Mouse (Mus musculus) midbrain, embryonic 15.5 days (tissue): ENCODE results near the gene Erlin1. TPM values are rescaled to one million over a fixed set of nuclear protein-coding genes. Genes with fewer than 3 reads are reported as not detected.

ENCODE experiments used
- ATAC-seq: fragments of 200-750 bp; cut with Nextera tagmentation; replicated peaks from 2 replicates; pipeline ENCODE4 v1.8.0; 2017; ENCODE audit warnings: moderate TSS enrichment
- H3K27ac ChIP-seq: fragments of 300-500 bp; sonication (generic); 2 replicates; pipeline ENCODE4 v1.5.1; 2015; ENCODE audit warnings: mild to moderate bottlenecking, inconsistent platforms
- H3K27me3 ChIP-seq: fragments of 300-500 bp; sonication (generic); replicated peaks from 2 replicates; pipeline ENCODE4 v1.6.1; 2015; ENCODE audit warnings: inconsistent platforms
- H3K36me3 ChIP-seq: fragments of 300-500 bp; sonication (generic); replicated peaks from 2 replicates; pipeline ENCODE4 v1.6.1; 2015; ENCODE audit warnings: inconsistent platforms
- H3K4me1 ChIP-seq: fragments of 300-500 bp; sonication (generic); 2 replicates; pipeline ENCODE4 v1.6.1; 2015; ENCODE audit warnings: inconsistent platforms
- H3K4me2 ChIP-seq: fragments of 300-500 bp; sonication (generic); 2 replicates; pipeline ENCODE4 v1.6.1; 2015; ENCODE audit warnings: inconsistent platforms, mild to moderate bottlenecking, moderate library complexity
- H3K4me3 ChIP-seq: fragments of 300-500 bp; sonication (generic); 2 replicates; pipeline ENCODE4 v1.5.1; 2015; ENCODE audit warnings: mild to moderate bottlenecking, inconsistent platforms
- H3K9ac ChIP-seq: fragments of 300-500 bp; sonication (generic); 2 replicates; pipeline ENCODE4 v1.6.1; 2015; ENCODE audit warnings: mild to moderate bottlenecking, inconsistent platforms
- H3K9me3 ChIP-seq: fragments of 300-500 bp; sonication (generic); 2 replicates; pipeline ENCODE4 v1.6.1; 2016; ENCODE audit warnings: inconsistent platforms
- WGBS: fragments of 180-500 bp; shearing (Covaris S2); methylation state at CpG from one replicate; pipeline ENCODE4 v1.1.7; 2015; ENCODE audit warnings: mixed read lengths; 5-methylcytosine and 5-hydroxymethylcytosine counted together
- polyA plus RNA-seq: library from polyadenylated mRNA; unstranded; fragments of >200 nt; fragmentation: Nextera tagmentation; extraction: Ambion mirVana; gene quantifications from 2 replicates; pipeline ENCODE4 v1.2.1, GENCODE M21; 2015

The Erlin1 gene
- polyA plus RNA-seq, 1 experiment from 2014 or later = 23.3 TPM

DNA sequence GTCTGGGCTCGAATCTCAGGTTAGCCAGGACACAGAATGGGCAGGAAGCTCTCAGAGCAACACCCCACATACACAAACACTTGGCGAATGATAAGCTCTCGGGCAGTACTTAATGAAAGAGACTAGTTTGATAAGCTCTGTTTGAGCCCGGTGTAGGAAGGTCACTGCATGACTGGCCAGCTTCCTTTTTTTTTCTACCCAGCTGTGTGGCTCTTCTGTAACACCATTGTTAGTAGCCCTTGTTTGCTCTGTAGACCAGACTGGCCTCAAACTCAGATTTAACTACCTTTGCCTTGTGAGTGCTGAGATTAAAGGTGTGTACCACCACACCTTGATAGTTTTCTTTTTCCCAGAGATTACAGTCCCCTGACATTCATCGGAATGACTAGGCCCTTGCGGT, 55.7 kb downstream of the Erlin1 start:
- H3K4me1 ChIP-seq = no peaks in the 10 kb centered on the region
- no peak overlapping the region for H3K27ac ChIP-seq
- H3K4me2 ChIP-seq = no peak overlapping the region
- no peak for ATAC-seq
- no peak overlapping the region for H3K4me3 ChIP-seq
- H3K27me3 ChIP-seq = no peaks in the 10 kb centered on the region
- no peaks in the 10 kb centered on the region for H3K9me3 ChIP-seq
- H3K36me3 ChIP-seq = no peaks in the 10 kb centered on the region
- WGBS = 85% methylated on average over 6 of the region's 6 CpGs
- no peak overlapping the region for H3K9ac ChIP-seq

DNA sequence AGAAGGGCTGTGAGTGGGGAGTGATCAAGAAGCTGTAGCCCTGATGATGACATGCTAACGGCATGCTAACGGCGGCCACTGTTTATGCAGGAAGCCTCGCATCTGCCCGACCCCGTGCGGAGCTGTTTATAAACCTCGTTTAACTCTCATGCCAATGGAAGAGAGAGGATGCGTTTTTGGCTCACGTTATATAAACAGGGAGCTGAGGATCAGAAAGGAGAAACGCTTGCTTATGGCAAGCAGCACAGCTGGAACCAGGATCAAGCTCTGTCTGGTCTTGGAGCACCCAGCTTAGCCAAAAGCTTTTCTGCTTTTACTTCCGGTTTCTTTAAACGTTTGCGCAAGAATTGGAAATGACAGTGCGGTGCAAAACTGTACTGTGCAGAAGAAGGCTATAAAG, 60.8 kb downstream of the Erlin1 start:
- WGBS = 78% methylated on average over 15 of the region's 15 CpGs
- Histone ChIP-seq H3K27me3 (no peaks in the 10 kb centered on the region), H3K27ac (no peak overlapping the region), H3K4me1 (no peaks in the 10 kb centered on the region), H3K4me3 (no peak overlapping the region), H3K36me3 (no peaks in the 10 kb centered on the region), H3K9ac (no peak overlapping the region), H3K9me3 (no peaks in the 10 kb centered on the region), H3K4me2 (no peak overlapping the region)
- no peak for ATAC-seq

DNA sequence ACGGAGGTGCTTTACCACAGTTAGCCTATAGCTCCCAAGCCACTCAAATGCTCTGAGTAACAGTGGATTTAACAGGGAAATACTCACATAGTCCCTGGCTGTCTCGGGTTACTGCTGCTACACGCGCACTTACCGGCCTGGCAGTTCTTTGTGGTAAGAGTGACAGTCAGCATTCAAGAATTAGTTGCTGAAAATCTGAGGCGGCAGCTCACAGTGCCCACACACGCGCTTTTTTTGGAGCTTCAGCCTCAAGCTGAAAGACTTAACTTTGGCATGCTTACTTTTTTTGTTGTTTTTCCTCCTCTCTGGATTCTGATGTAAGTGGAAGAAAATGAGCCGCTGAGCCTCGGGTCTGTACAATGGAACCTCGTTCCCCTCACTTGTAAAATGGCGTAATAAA, 62.4 kb downstream of the Erlin1 start:
- Histone ChIP-seq H3K9me3 (no peaks in the 10 kb centered on the region), H3K4me2 (no peak overlapping the region), H3K27me3 (no peaks in the 10 kb centered on the region), H3K36me3 (no peaks in the 10 kb centered on the region), H3K4me1 (no peaks in the 10 kb centered on the region), H3K4me3 (no peak overlapping the region), H3K9ac (no peak overlapping the region), H3K27ac (no peak overlapping the region)
- no peak for ATAC-seq
- WGBS = 46% methylated on average over 12 of the region's 12 CpGs

DNA sequence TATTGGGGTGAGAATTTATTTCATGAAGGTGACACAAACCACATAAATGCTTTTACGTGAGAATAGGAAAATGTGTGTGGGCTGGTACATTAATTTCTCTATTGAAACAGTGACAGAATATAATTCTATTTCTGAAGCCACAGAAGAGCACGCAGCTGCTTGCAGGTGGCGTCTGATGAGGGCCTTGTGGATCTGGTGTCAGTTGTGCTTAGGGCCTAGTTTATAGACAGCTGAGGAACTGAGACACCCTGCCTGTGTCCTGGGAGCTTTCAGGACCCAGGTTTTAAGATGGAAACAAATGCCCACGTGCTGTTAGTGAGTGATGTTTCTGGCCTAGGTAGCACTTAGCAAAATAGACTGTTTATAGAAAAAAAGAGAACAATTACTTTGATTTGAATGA, 64.6 kb downstream of the Erlin1 start:
- no peaks in the 10 kb centered on the region for H3K9me3 ChIP-seq
- ATAC-seq = no peak
- no peak overlapping the region for H3K4me2 ChIP-seq
- H3K9ac ChIP-seq = no peak overlapping the region
- no peak overlapping the region for H3K4me3 ChIP-seq
- no peaks in the 10 kb centered on the region for H3K4me1 ChIP-seq
- H3K27ac ChIP-seq = no peak overlapping the region
- no peaks in the 10 kb centered on the region for H3K36me3 ChIP-seq
- 78% methylated on average over 4 of the region's 4 CpGs for WGBS
- H3K27me3 ChIP-seq = no peaks in the 10 kb centered on the region

DNA sequence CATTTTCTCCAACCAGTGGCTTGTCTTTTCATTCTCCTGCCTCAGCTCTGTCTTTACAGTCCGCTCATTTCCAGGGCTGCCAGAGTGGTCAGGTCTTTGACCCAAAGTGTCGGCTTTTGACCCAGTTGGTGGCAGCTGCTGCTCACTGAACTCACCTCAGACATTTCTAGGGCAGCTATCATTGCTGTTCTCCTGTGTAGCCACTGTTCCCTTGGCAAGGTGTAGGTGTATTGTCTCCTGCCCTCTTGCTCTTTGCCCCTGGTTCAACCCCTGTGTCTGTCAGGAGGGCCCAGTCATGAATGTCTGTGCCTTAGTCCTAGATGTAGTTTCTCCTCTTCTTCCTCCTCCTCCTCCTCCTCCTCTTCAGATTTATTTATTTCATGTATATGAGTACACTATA, 65.3 kb downstream of the Erlin1 start:
- no peaks in the 10 kb centered on the region for H3K4me1 ChIP-seq
- no peak for ATAC-seq
- H3K27me3 ChIP-seq = no peaks in the 10 kb centered on the region
- no peak overlapping the region for H3K4me2 ChIP-seq
- no peaks in the 10 kb centered on the region for H3K9me3 ChIP-seq
- no peak overlapping the region for H3K9ac ChIP-seq
- H3K4me3 ChIP-seq = no peak overlapping the region
- no peak overlapping the region for H3K27ac ChIP-seq
- 87% methylated on average over 2 of the region's 2 CpGs for WGBS
- H3K36me3 ChIP-seq = no peaks in the 10 kb centered on the region

DNA sequence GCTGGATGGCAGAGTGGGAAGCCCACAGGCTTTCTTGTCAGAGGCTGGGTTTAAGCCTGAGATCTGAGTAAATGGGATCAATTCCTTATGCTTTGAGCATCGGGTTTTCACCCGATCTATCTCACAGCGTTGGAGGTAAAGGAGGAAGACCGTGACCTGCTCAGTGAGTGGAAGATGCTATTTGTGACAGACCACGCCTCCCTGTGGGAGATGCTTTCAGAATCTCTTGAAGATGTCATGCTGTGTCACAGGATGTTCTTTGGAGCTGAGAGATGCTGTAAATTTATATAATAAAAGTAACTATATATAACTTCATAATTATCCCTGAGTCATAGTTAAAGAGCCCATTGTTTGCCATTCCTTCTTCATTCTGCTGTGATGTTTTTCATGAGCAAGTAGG, 68.9 kb downstream of the Erlin1 start:
- Histone ChIP-seq H3K4me1 (no peaks in the 10 kb centered on the region), H3K27me3 (no peaks in the 10 kb centered on the region), H3K4me2 (no peak overlapping the region), H3K36me3 (no peaks in the 10 kb centered on the region), H3K27ac (no peak overlapping the region), H3K9ac (no peak overlapping the region), H3K9me3 (no peaks in the 10 kb centered on the region), H3K4me3 (no peak overlapping the region)
- 75% methylated on average over 5 of the region's 5 CpGs for WGBS
- no peak for ATAC-seq

DNA sequence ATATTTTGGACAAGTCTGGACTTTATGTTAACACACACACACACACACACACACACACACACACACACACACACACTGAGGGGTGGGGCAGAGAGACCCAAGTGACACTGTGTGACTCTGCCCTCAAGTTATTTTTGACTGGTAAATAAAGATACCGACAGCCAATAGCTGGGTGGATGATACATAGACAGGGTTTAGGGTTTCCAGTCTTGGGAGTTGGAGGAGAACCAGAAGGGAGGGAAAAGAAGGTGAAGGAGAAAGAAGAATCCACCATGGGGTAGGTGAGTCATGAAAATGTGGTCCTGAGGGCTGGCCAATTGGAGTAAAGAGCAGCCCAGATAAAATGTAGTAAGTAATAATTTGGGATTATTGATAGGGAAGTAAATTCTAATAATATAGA, 69.5 kb downstream of the Erlin1 start:
- no peak overlapping the region for H3K4me3 ChIP-seq
- no peaks in the 10 kb centered on the region for H3K36me3 ChIP-seq
- no peaks in the 10 kb centered on the region for H3K4me1 ChIP-seq
- H3K9ac ChIP-seq = no peak overlapping the region
- no peaks in the 10 kb centered on the region for H3K9me3 ChIP-seq
- WGBS = 89% methylated on average over 1 of the region's 1 CpGs
- H3K4me2 ChIP-seq = no peak overlapping the region
- no peak overlapping the region for H3K27ac ChIP-seq
- no peak for ATAC-seq
- H3K27me3 ChIP-seq = no peaks in the 10 kb centered on the region

DNA sequence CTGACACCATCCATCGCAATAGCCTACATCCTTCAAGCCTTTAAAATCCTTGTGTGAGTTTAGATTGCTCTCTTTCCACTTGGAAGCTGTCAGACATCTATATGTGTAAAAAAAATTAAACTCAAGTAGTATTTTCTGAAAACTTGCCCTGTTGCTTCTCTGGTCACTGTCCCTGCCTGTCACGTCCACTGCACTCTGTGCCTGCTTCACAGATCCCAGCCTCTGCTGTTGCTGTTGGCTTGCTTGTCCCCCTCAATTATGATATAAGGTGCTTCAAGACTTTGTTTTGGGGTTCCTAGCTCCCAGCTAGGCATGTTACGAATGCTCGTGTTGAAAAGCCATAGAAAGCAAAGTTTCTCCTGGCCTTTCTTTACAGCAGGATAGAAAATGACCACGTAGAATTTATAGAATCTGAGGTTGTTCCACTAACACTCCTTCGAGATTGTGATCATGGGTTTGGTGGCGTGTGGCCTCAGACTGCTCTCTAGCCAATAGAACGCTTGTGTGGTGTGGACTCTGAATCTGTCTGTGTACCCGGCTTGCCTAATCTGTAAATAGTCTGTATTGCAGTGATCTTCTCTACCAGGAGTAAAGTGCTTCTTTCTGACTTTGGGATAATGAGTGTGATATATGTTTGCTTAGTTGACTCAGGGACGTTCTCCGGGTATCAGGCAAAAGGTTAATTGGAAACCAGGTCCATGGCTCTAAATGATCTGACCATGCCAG, 70.6 kb downstream of the Erlin1 start:
- Histone ChIP-seq H3K36me3 (no peaks in the 10 kb centered on the region), H3K4me3 (no peak overlapping the region)
- WGBS = 87% methylated on average over 11 of the region's 11 CpGs

DNA sequence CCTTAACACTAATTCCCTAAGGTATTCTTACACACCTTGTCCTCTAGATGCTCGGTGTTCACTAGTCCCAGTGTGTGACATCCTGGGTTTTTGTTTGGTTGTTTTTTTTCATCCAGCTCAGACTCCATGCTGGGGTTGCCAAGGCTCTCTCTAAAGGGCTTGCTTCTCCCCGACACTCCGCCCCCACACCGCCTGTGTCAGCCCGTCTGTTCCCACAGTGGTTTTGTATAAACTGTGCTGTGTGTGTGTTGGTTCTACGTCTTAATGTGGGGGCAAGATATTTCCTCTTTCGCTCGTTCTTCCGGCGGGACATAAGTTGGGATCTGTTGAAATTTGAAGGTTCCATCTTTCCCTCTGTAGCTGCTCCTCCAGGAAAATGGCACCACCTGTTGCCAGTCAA, 71.5 kb downstream of the Erlin1 start:
- Histone ChIP-seq H3K27me3 (no peaks in the 10 kb centered on the region), H3K36me3 (no peaks in the 10 kb centered on the region), H3K4me3 (no peak overlapping the region), H3K27ac (no peak overlapping the region), H3K4me2 (no peak overlapping the region), H3K9me3 (no peaks in the 10 kb centered on the region), H3K4me1 (no peaks in the 10 kb centered on the region), H3K9ac (no peak overlapping the region)
- 85% methylated on average over 10 of the region's 10 CpGs for WGBS
- no peak for ATAC-seq

More for the DNA sequence above, 70.6 kb downstream of the Erlin1 start:
- H3K27me3 ChIP-seq = no peaks in the 10 kb centered on the region
- no peak overlapping the region for H3K27ac ChIP-seq
- H3K9ac ChIP-seq = no peak overlapping the region
- no peak overlapping the region for H3K4me2 ChIP-seq
- H3K4me1 ChIP-seq = no peaks in the 10 kb centered on the region
- no peak for ATAC-seq
- H3K9me3 ChIP-seq = no peaks in the 10 kb centered on the region

DNA sequence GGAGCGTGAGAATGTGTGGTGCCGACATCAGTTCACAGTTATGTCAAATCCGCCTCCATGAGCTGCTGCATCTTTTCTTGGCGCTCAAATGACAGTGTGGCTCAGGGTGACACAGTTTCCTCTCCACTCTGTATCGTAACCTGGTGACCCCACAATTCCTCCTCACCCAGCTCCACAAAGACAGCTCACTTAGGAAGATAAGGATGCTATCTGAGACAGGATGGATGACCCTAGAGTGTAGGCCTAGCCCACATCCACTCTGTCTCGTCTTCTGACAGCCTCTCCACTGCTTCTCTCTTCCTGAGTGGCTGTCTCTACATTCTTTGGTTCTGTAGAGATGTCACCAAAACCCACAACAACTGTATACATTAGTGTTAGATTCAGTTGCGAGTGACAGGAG, 74.2 kb downstream of the Erlin1 start:
- Histone ChIP-seq H3K9ac (no peak overlapping the region), H3K27ac (no peak overlapping the region), H3K36me3 (no peaks in the 10 kb centered on the region), H3K27me3 (no peaks in the 10 kb centered on the region), H3K9me3 (no peaks in the 10 kb centered on the region), H3K4me1 (no peaks in the 10 kb centered on the region), H3K4me2 (no peak overlapping the region), H3K4me3 (no peak overlapping the region)
- no peak for ATAC-seq
- WGBS = 78% methylated on average over 7 of the region's 7 CpGs

DNA sequence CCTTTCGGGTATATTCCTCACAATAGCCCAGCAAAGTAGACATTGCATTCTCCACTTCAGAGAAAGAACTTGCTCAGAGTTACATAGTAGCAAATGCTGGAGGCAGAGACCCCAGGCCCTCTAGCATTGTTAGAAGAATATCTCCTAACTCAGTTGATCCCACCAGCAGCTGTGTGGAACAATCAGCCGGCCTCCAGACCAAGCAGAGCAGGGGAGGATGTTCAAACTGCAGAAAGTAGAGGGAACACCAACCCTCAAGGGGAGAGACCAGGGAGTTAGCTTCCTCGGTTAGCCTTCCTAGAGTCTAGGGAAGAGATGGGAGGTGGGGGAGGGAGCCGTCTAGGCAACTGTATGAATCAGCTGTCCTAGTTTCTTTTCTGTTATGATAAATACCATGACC, 77.1 kb downstream of the Erlin1 start:
- no peak overlapping the region for H3K9ac ChIP-seq
- no peaks in the 10 kb centered on the region for H3K36me3 ChIP-seq
- WGBS = 76% methylated on average over 4 of the region's 4 CpGs
- ATAC-seq = no peak
- H3K27ac ChIP-seq = no peak overlapping the region
- no peaks in the 10 kb centered on the region for H3K9me3 ChIP-seq
- H3K4me3 ChIP-seq = no peak overlapping the region
- no peak overlapping the region for H3K4me2 ChIP-seq
- H3K4me1 ChIP-seq = no peaks in the 10 kb centered on the region
- no peaks in the 10 kb centered on the region for H3K27me3 ChIP-seq

DNA sequence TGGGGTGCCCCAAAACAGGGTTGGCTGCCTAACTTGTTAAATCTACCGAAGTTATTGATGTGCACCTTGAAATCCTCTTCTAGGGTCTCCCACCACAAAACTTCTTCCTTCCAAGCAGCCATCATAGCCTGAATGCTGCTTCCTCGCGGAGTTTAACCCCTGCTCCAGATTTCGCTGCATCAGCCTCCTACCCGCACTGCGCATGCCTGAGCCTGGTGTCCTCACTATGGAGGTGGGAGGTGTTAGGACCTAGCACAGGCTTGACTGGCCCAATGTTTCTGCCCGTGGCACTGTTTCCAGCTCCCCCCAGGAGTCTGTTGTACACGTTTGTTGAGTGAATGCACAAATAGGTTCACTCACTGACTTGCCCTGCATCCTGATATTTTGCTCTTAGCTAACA, 79.2 kb downstream of the Erlin1 start:
- no peak overlapping the region for H3K4me2 ChIP-seq
- H3K27ac ChIP-seq = no peak overlapping the region
- H3K4me3 ChIP-seq = no peak overlapping the region
- H3K9me3 ChIP-seq = no peaks in the 10 kb centered on the region
- H3K4me1 ChIP-seq = no peaks in the 10 kb centered on the region
- no peaks in the 10 kb centered on the region for H3K36me3 ChIP-seq
- H3K27me3 ChIP-seq = no peaks in the 10 kb centered on the region
- ATAC-seq = no peak
- H3K9ac ChIP-seq = no peak overlapping the region
- WGBS = 84% methylated on average over 8 of the region's 8 CpGs

DNA sequence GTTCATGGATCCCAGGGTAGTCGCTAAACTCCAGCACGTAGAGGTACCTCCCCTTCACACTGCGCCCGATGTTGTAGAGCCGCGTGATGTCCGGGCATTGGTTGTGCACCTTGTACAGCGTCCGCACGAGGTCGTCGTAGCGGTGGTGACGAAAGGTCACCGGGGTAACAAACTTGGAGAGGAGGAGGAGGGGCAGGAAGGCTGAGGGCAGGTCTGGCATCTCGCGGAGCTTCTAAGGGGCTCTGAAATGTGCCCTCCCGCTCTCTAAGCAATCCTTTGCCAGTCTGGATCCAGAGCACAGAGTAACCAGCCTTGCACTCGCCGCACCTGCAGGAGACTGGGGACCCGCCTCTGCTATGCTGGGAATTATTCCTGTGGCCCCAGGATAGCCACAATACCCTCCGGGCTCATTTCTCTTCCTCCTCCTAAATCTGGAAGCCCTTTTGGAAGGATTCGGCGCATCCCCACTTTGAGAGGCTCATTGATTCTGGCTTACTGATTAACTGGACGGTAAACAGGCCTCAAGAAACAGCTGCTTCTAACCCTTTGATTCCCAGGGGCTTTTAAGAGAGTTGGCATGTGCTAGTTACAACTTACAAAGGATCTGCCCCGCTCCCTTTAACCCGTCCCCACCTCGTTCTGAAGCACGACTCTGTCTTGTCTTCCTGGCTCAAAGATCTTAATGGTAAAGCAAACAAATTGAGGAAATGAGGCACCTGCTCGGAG, 83.4 kb downstream of the Erlin1 start, which contains the start of gene Cpn1:
Gene Cpn1 (minus strand): TSS at position 488 of the 726 bp plus-strand sequence.
- no peak within 1 kb of the TSS for H3K27ac ChIP-seq
- ATAC-seq = no peak
- H3K4me2 ChIP-seq = peak within 1 kb of the TSS; percentile 40
- H3K27me3 ChIP-seq = no peaks in the 10 kb centered on the region
- no peak within 1 kb of the TSS for H3K9ac ChIP-seq
- no peaks in the 10 kb centered on the region for H3K4me1 ChIP-seq
- H3K9me3 ChIP-seq = no peaks in the 10 kb centered on the region
- H3K36me3 ChIP-seq = no peaks in the 10 kb centered on the region
- H3K4me3 ChIP-seq = 0 out of 2 replicates have a peak within 1 kb of the TSS, but pooled peaks have one; percentile 12
- WGBS = 23% methylated on average over 30 of the region's 30 CpGs
